ENCODE assay signal across 8 mouse cellular contexts in genomic region chrX:153237920-153238504, GRCm38 (mm10). TPM values are rescaled to one million over a fixed set of nuclear protein-coding genes. Genes with fewer than 3 reads are reported as not detected.
A peak's percentile ranks its signal among the peaks of the same experiment; 100 is the strongest.
DNase-seq lines count a peak whose midpoint lies in the region; ATAC-seq lines count a peak whose summit lies in the region.

No protein-coding gene starts in this region.

- peak overlapping the region; percentile 65 for H3K4me3 ChIP-seq in embryonic facial prominence, embryonic 10.5 days
- H3K4me3 ChIP-seq in heart, embryonic 16.5 days (ENCODE audit: low read length): peak overlapping the region; percentile 70
- peak overlapping the region; percentile 64 for H3K4me3 ChIP-seq in liver, embryonic 16.5 days (ENCODE audit: low read depth, low read length)
- H3K4me3 ChIP-seq in neural tube, embryonic 15.5 days (replicated peaks): peak overlapping the region; percentile 55

- 0 out of 2 replicates have a peak, but pooled peaks have one; percentile 37 for ATAC-seq in heart, embryonic 16.5 days (replicated peaks; ENCODE audit: extremely low read depth, insufficient read depth, low FRiP score)
- ATAC-seq in liver, embryonic 16.5 days (ENCODE audit: low read depth): peak; percentile 84
- peak; percentile 92 for ATAC-seq in neural tube, embryonic 15.5 days (ENCODE audit: low FRiP score)

- H3K27me3 ChIP-seq in embryonic facial prominence, embryonic 10.5 days (replicated peaks; ENCODE audit: low read depth, poor library complexity, severe bottlenecking): peaks cover 48% of the 10 kb centered on the region
- H3K27me3 ChIP-seq in heart, embryonic 16.5 days (ENCODE audit: control insufficient read depth, insufficient read depth, low read length): no peaks in the 10 kb centered on the region
- H3K27me3 ChIP-seq in liver, embryonic 16.5 days (ENCODE audit: control insufficient read depth, insufficient read depth, low read depth, low read length): no peaks in the 10 kb centered on the region
- H3K27me3 ChIP-seq in neural tube, embryonic 15.5 days (replicated peaks): no peaks in the 10 kb centered on the region

- peak overlapping the region; percentile 63 for H3K27ac ChIP-seq in embryonic facial prominence, embryonic 10.5 days (replicated peaks)
- no peak overlapping the region for H3K27ac ChIP-seq in heart, embryonic 16.5 days (ENCODE audit: low read length)
- H3K27ac ChIP-seq in liver, embryonic 16.5 days (ENCODE audit: low read length): no peak overlapping the region
- H3K27ac ChIP-seq in neural tube, embryonic 15.5 days (replicated peaks): peak overlapping the region; percentile 79

- H3K4me2 ChIP-seq in heart, embryonic 16.5 days (ENCODE audit: low read depth, low read length): peak overlapping the region; percentile 78
- peak overlapping the region; percentile 79 for H3K4me2 ChIP-seq in liver, embryonic 16.5 days (ENCODE audit: low read depth, low read length)
- peak overlapping the region; percentile 60 for H3K4me2 ChIP-seq in neural tube, embryonic 15.5 days

- no peaks in the 10 kb centered on the region for H3K9me3 ChIP-seq in embryonic facial prominence, embryonic 10.5 days
- H3K9me3 ChIP-seq in heart, embryonic 16.5 days (replicated peaks; ENCODE audit: control insufficient read depth, low read length): no peaks in the 10 kb centered on the region
- no peaks in the 10 kb centered on the region for H3K9me3 ChIP-seq in liver, embryonic 16.5 days (replicated peaks; ENCODE audit: control insufficient read depth, low read length)
- H3K9me3 ChIP-seq in neural tube, embryonic 15.5 days (replicated peaks): no peaks in the 10 kb centered on the region

- 18% methylated on average over 23 of the region's 23 CpGs for WGBS in embryonic facial prominence, embryonic 10.5 days
- 8% methylated on average over 22 of the region's 23 CpGs for WGBS in heart, embryonic 16.5 days
- WGBS in liver, embryonic 16.5 days (ENCODE audit: insufficient replicate concordance): 25% methylated on average over 23 of the region's 23 CpGs
- WGBS in neural tube, embryonic 15.5 days: 23% methylated on average over 22 of the region's 23 CpGs

- H3K36me3 ChIP-seq in embryonic facial prominence, embryonic 10.5 days (replicated peaks): no peaks in the 10 kb centered on the region
- no peaks in the 10 kb centered on the region for H3K36me3 ChIP-seq in heart, embryonic 16.5 days (ENCODE audit: control insufficient read depth, insufficient read depth)
- H3K36me3 ChIP-seq in liver, embryonic 16.5 days (ENCODE audit: control insufficient read depth, insufficient read depth): no peaks in the 10 kb centered on the region
- no peaks in the 10 kb centered on the region for H3K36me3 ChIP-seq in neural tube, embryonic 15.5 days

- H3K4me1 ChIP-seq in embryonic facial prominence, embryonic 10.5 days: peaks cover 4% of the 10 kb centered on the region; the same call in 1 of the 2 replicates
- H3K4me1 ChIP-seq in heart, embryonic 16.5 days (ENCODE audit: control insufficient read depth, insufficient read depth, low read length): no peaks in the 10 kb centered on the region
- H3K4me1 ChIP-seq in liver, embryonic 16.5 days (ENCODE audit: control insufficient read depth, low read depth, low read length): peaks cover 5% of the 10 kb centered on the region; the same call in 1 of the 2 replicates
- H3K4me1 ChIP-seq in neural tube, embryonic 15.5 days: no peaks in the 10 kb centered on the region

- DNase-seq in B cell, adult 2 months: peak; percentile 1 to 5
- DNase-seq in adrenal gland, postnatal 10 days: peak; percentile 5
- peak; percentile 57 for DNase-seq in embryonic facial prominence, embryonic 10.5 days (ENCODE audit: low spot score)
- DNase-seq in kidney, postnatal 36 days: peak; percentile 1 to 21
- DNase-seq in yolk sac, embryonic 10.5 days (ENCODE audit: low spot score): peak; percentile 25

- H3K9ac ChIP-seq in heart, embryonic 16.5 days (ENCODE audit: low read length): peak overlapping the region; percentile 66
- peak overlapping the region; percentile 48 for H3K9ac ChIP-seq in liver, embryonic 16.5 days (ENCODE audit: low read depth, low read length)
- peak overlapping the region; percentile 50 for H3K9ac ChIP-seq in neural tube, embryonic 15.5 days (replicated peaks)

RNA-seq across cellular contexts. Expression of gene Klf8, which starts 0.7 kb away (rescaled TPM):
- total RNA-seq in adrenal gland, postnatal 10 days (2021): under 1 TPM; 0.36 to 0.91 TPM
- polyA plus RNA-seq in embryonic facial prominence, embryonic 10.5 days (2016; fragmentation: Nextera tagmentation; extraction: Ambion mirVana): 0.77 and 1.1 TPM in 2 replicates
- polyA plus RNA-seq in heart, embryonic 16.5 days (2015; fragmentation: Nextera tagmentation; extraction: Ambion mirVana): 0.66 and 1.7 TPM in 2 replicates
- polyA plus RNA-seq in liver, embryonic 16.5 days (2015; fragmentation: Nextera tagmentation; extraction: Ambion mirVana): 0.09 and 0.16 TPM in 2 replicates
- polyA plus RNA-seq in neural tube, embryonic 15.5 days (2015; fragmentation: Nextera tagmentation; extraction: Ambion mirVana): 4.4 and 4.5 TPM in 2 replicates

Comparison
In these comparisons a context has a peak if more than half of its experiments do, and no peak if none do; other contexts are left out.
1. DNase-seq: peak in every context shown above with its lines; median percentile 57 in embryonic facial prominence, embryonic 10.5 days; 25 in yolk sac, embryonic 10.5 days; 11 in kidney, postnatal 36 days; 5 in adrenal gland, postnatal 10 days; 3 in B cell, adult 2 months.
2. H3K27ac ChIP-seq: peak in embryonic facial prominence, embryonic 10.5 days (single experiment) and neural tube, embryonic 15.5 days (single experiment); none in heart, embryonic 16.5 days (single experiment) and liver, embryonic 16.5 days (single experiment).
3. ATAC-seq: peak in every context shown above with its lines; median percentile 92 in neural tube, embryonic 15.5 days; 84 in liver, embryonic 16.5 days; 37 in heart, embryonic 16.5 days.
4. Peak in every context shown above with its lines, with median percentiles within 50 percentile points of each other: H3K4me3 ChIP-seq, H3K4me2 ChIP-seq and H3K9ac ChIP-seq.